Mouse (Mus musculus): ENCODE measurements at regions not wholly inside any gene's neighbourhood (a gene's known extent, or its start where the extent isn't known, plus 50 kb on each side); places are given as distances from the start of the nearest gene placed in this dataset.
A peak's percentile ranks its signal among the peaks of the same experiment; 100 is the strongest.

DNA sequence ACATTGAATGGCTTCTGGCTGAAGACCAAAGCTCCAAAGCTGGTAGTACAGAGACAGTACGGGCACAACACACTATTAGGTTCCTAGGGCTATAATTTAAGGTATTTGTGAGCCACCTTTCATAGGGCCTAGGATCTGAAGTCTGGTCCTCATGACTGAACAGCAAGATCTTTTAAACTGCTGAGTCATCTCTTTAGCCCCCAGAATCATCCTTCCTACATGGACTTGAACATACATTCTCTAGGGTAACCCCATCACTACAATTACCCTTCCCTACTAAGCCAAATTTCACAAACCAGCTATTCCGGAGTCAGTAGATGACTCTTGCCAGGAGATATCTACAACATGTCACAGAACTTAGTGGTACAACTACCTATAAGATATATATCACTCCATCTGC is 215.5 kb upstream of the Nmur2 start:
- Histone ChIP-seq H3K4me2 (ENCODE audit: low read depth, low read length) (no peak overlapping the region), H3K9ac (ENCODE audit: low read length) (no peak overlapping the region), H3K4me1 (replicated peaks; ENCODE audit: control insufficient read depth, insufficient read depth, low read length) (no peaks in the 10 kb centered on the region), H3K27ac (ENCODE audit: low read length) (no peak overlapping the region), H3K9me3 (ENCODE audit: control insufficient read depth, low read length) (no peaks in the 10 kb centered on the region), H3K36me3 (ENCODE audit: control insufficient read depth, insufficient read depth, low read length) (no peaks in the 10 kb centered on the region), H3K27me3 (ENCODE audit: control insufficient read depth, insufficient read depth, low read depth, low read length) (no peaks in the 10 kb centered on the region), H3K4me3 (ENCODE audit: low read length) (no peak overlapping the region)
- ATAC-seq (ENCODE audit: low read depth): no peak
- 86% methylated on average over 2 of the region's 2 CpGs for WGBS

DNA sequence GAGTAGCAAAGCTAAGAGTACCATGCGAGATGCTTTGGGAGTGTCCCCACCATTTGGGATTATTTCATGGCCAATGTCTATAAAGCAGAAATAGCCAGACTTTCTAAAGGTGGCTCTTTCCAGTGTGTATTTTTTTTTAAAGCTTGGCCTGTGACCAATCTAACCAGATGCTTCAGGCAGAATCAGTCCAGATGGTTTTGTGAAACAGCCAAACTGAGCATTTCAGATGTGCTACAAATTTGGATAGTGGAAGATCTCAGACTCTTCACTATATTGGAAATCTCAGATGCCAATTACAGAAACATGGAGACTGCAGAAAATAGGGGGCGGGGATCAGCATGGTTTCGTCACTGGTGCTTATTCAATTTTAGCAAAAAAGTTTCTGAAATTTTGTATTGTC is 213.6 kb upstream of the Nmur2 start:
- H3K4me2 ChIP-seq (ENCODE audit: low read depth, low read length): no peak overlapping the region
- no peak overlapping the region for H3K27ac ChIP-seq (ENCODE audit: low read length)
- no peaks in the 10 kb centered on the region for H3K36me3 ChIP-seq (ENCODE audit: control insufficient read depth, insufficient read depth, low read length)
- H3K4me3 ChIP-seq (ENCODE audit: low read length): no peak overlapping the region
- no peaks in the 10 kb centered on the region for H3K27me3 ChIP-seq (ENCODE audit: control insufficient read depth, insufficient read depth, low read depth, low read length)
- no peak overlapping the region for H3K9ac ChIP-seq (ENCODE audit: low read length)
- no peak for ATAC-seq (ENCODE audit: low read depth)
- H3K4me1 ChIP-seq (replicated peaks; ENCODE audit: control insufficient read depth, insufficient read depth, low read length): no peaks in the 10 kb centered on the region
- H3K9me3 ChIP-seq (ENCODE audit: control insufficient read depth, low read length): no peaks in the 10 kb centered on the region
- 88% methylated on average over 3 of the region's 3 CpGs for WGBS

DNA sequence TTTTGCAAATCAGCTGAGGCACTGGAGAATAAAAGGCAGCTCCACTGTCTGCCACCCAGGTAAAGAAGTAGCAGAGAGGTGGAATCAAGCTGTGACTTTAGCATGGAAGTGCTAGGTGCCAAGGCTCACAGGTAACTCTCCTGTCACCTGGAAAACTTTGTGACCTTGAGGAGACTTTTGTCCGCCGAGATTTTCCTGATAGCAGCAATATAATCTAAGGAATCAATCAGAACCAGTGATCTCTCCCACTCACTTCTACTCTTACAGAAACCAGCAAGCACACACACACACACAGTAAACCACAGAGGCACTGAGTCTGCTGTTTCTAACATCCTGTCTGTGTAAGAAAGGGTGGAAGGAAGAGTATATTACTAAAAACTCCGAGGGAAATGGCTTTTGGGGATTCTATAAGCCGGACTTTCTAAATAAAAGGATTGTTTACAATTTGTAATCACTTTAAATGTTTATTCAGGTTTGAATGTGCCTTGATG is 206.6 kb upstream of the Nmur2 start:
- no peak overlapping the region for H3K4me3 ChIP-seq (ENCODE audit: low read length)
- WGBS: 16% methylated on average over 4 of the region's 4 CpGs

DNA sequence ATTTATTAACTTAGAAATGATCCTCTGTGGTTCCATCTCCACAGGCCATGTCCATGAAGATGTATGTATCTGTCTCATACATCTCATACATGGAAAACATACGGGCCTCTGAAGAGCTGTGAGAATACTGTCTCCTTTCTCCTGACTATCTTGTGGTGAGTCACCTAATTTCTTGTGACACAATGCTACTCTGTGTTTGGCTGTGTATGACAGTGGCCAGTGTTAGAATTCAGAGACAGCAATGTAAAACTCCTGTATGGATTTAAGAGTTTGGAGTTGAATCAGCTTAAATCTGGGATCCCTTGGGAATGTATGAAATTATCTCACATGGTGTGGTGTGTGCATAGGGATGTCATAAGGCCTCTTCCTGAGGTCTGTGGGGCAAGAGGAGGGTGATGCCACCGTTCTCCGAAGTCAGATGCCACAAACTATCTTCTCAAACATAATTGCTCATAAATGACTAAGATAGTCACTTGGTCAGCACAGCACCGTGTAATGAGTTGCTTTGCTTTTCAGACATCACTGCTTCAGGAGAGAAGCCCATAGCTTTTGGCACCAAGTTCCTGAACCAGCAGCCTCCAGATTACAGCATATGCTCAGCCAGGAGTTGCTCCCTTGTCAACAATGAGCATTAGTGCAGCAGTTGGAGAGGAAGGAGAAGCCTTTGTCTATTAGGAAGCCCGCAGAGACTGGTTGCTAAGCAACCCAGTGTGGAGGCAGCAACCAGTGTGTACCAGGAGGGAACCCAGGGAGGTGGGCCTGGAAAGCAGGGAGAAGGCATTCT is 205.9 kb upstream of the Nmur2 start:
- Histone ChIP-seq H3K4me3 (ENCODE audit: low read length) (no peak overlapping the region), H3K4me2 (ENCODE audit: low read depth, low read length) (no peak overlapping the region), H3K27ac (ENCODE audit: low read length) (no peak overlapping the region), H3K4me1 (replicated peaks; ENCODE audit: control insufficient read depth, insufficient read depth, low read length) (no peaks in the 10 kb centered on the region), H3K36me3 (ENCODE audit: control insufficient read depth, insufficient read depth, low read length) (no peaks in the 10 kb centered on the region), H3K27me3 (ENCODE audit: control insufficient read depth, insufficient read depth, low read depth, low read length) (no peaks in the 10 kb centered on the region), H3K9ac (ENCODE audit: low read length) (no peak overlapping the region), H3K9me3 (ENCODE audit: control insufficient read depth, low read length) (no peaks in the 10 kb centered on the region)
- ATAC-seq (ENCODE audit: low read depth): 0 out of 2 replicates have a peak, but pooled peaks have one; percentile 23
- WGBS: 55% methylated on average over 5 of the region's 5 CpGs

More for the DNA sequence above, 206.6 kb upstream of the Nmur2 start:
- ATAC-seq (ENCODE audit: low read depth): no peak
- Histone ChIP-seq H3K36me3 (ENCODE audit: control insufficient read depth, insufficient read depth, low read length) (no peaks in the 10 kb centered on the region), H3K9me3 (ENCODE audit: control insufficient read depth, low read length) (no peaks in the 10 kb centered on the region), H3K4me2 (ENCODE audit: low read depth, low read length) (no peak overlapping the region), H3K4me1 (replicated peaks; ENCODE audit: control insufficient read depth, insufficient read depth, low read length) (no peaks in the 10 kb centered on the region), H3K27me3 (ENCODE audit: control insufficient read depth, insufficient read depth, low read depth, low read length) (no peaks in the 10 kb centered on the region), H3K9ac (ENCODE audit: low read length) (no peak overlapping the region), H3K27ac (ENCODE audit: low read length) (no peak overlapping the region)

DNA sequence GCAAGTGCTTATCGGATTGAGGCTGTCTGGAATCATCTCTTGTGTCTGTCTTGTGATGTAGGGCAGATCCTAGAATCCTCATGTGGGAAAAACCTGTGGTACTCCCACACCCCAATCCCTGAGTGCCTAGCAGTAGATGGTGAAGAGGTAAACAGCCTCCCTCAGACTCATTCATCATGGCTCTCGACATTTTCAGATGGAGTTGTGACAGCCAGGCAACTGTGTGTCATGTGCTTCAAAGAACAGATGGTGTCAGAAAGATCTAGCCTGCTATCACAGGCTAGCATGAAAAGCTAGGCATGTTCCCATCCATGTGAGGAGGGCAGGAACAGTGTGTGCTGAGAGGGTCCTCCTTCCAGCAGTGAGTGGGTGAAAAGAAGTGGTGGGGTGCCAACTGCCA is 204.1 kb upstream of the Nmur2 start:
- no peak overlapping the region for H3K4me2 ChIP-seq (ENCODE audit: low read depth, low read length)
- no peak overlapping the region for H3K27ac ChIP-seq (ENCODE audit: low read length)
- H3K36me3 ChIP-seq (ENCODE audit: control insufficient read depth, insufficient read depth, low read length): no peaks in the 10 kb centered on the region
- H3K9me3 ChIP-seq (ENCODE audit: control insufficient read depth, low read length): no peaks in the 10 kb centered on the region
- H3K9ac ChIP-seq (ENCODE audit: low read length): no peak overlapping the region
- H3K4me3 ChIP-seq (ENCODE audit: low read length): no peak overlapping the region
- no peak for ATAC-seq (ENCODE audit: low read depth)
- H3K4me1 ChIP-seq (replicated peaks; ENCODE audit: control insufficient read depth, insufficient read depth, low read length): no peaks in the 10 kb centered on the region
- WGBS: 62% methylated on average over 2 of the region's 2 CpGs
- H3K27me3 ChIP-seq (ENCODE audit: control insufficient read depth, insufficient read depth, low read depth, low read length): no peaks in the 10 kb centered on the region

DNA sequence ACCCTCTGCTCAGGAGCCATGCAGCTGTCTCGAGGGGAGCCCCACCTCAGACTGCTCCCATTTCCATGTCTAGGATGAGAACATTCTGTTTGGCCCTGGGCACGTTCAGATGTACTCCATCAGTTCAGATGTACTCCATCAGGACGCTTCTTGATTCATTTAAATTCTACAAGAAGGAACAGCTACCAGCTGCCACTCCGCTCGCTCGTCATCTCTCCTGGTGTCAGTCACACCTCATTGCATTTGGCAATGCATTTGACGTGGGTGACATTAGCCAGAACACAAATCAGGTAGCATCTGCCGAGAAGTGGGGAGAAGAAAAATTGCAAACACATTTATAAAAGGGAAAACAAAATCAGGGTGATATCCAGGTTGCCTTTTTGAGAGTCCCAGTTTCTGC is 202.6 kb upstream of the Nmur2 start:
- no peak overlapping the region for H3K27ac ChIP-seq (ENCODE audit: low read length)
- ATAC-seq (ENCODE audit: low read depth): no peak
- no peaks in the 10 kb centered on the region for H3K4me1 ChIP-seq (replicated peaks; ENCODE audit: control insufficient read depth, insufficient read depth, low read length)
- no peak overlapping the region for H3K4me3 ChIP-seq (ENCODE audit: low read length)
- WGBS: 57% methylated on average over 8 of the region's 8 CpGs
- no peaks in the 10 kb centered on the region for H3K36me3 ChIP-seq (ENCODE audit: control insufficient read depth, insufficient read depth, low read length)
- H3K4me2 ChIP-seq (ENCODE audit: low read depth, low read length): no peak overlapping the region
- H3K27me3 ChIP-seq (ENCODE audit: control insufficient read depth, insufficient read depth, low read depth, low read length): no peaks in the 10 kb centered on the region
- no peaks in the 10 kb centered on the region for H3K9me3 ChIP-seq (ENCODE audit: control insufficient read depth, low read length)
- no peak overlapping the region for H3K9ac ChIP-seq (ENCODE audit: low read length)

DNA sequence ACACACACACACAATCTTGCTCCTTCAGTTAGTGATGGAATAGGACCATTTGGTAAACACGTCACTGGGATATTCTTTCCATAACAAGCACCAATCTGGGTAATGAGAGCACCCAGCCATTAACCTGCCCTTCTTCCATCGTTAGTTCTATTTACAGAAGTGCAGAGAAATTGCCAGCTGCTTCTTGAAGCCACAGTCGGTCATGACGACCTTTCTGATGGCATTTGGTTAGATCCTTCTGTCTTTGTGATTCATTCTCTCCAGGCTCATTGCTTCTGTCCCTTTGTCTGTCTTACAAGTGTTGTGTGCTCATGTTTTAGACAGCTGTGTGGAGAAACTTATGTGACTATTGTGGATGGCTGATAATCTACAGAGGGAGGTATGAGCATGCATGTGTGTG is 197.9 kb upstream of the Nmur2 start:
- Histone ChIP-seq H3K4me2 (ENCODE audit: low read depth, low read length) (no peak overlapping the region), H3K27ac (ENCODE audit: low read length) (no peak overlapping the region), H3K4me1 (replicated peaks; ENCODE audit: control insufficient read depth, insufficient read depth, low read length) (no peaks in the 10 kb centered on the region), H3K27me3 (ENCODE audit: control insufficient read depth, insufficient read depth, low read depth, low read length) (no peaks in the 10 kb centered on the region), H3K36me3 (ENCODE audit: control insufficient read depth, insufficient read depth, low read length) (no peaks in the 10 kb centered on the region), H3K4me3 (ENCODE audit: low read length) (no peak overlapping the region), H3K9ac (ENCODE audit: low read length) (no peak overlapping the region), H3K9me3 (ENCODE audit: control insufficient read depth, low read length) (no peaks in the 10 kb centered on the region)
- 47% methylated on average over 4 of the region's 4 CpGs for WGBS
- no peak for ATAC-seq (ENCODE audit: low read depth)

DNA sequence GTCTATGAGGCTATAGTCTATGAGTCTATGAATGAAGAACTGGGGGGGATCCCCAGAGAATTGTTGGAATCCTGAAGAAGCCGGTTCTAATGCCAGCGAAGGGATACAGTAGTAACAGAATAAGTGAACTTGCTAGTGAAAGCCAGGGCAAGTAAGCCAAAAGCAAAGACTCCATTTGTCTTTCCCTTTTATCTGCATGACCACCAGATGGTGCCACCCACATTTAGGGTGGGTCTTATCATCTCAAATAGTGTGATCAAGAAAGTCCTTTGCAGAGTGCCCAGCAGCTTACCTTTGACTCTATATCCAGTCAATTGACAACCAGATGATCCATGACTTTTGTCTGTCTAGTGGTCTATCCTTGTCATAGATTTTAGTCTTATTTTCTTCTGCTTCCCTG is 184.2 kb upstream of the Nmur2 start:
- H3K9ac ChIP-seq (ENCODE audit: low read length): no peak overlapping the region
- H3K4me2 ChIP-seq (ENCODE audit: low read depth, low read length): no peak overlapping the region
- no peak overlapping the region for H3K27ac ChIP-seq (ENCODE audit: low read length)
- no peaks in the 10 kb centered on the region for H3K4me1 ChIP-seq (replicated peaks; ENCODE audit: control insufficient read depth, insufficient read depth, low read length)
- 86% methylated on average over 2 of the region's 2 CpGs for WGBS
- no peak for ATAC-seq (ENCODE audit: low read depth)
- H3K4me3 ChIP-seq (ENCODE audit: low read length): no peak overlapping the region
- no peaks in the 10 kb centered on the region for H3K36me3 ChIP-seq (ENCODE audit: control insufficient read depth, insufficient read depth, low read length)
- H3K27me3 ChIP-seq (ENCODE audit: control insufficient read depth, insufficient read depth, low read depth, low read length): no peaks in the 10 kb centered on the region
- H3K9me3 ChIP-seq (ENCODE audit: control insufficient read depth, low read length): no peaks in the 10 kb centered on the region

DNA sequence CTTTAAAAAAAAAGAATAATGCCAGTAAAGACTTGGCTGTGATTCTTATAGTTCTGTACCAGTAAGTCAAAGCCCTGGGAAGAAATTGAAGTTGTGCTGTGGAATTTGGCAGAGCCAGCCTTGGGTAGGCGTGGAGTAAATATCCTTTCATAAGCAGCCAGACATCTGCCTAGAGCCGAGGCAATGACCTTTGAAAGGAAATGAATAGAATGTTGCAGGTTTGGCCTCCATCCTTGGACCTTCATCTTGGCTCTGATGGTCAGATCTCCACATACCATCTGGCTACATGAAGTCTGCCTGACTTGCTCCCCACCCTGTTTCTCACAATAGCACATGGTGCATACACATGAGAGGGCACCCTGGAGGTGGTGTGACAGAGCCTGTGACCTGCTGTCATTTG is 174.9 kb upstream of the Nmur2 start:
- Histone ChIP-seq H3K27me3 (ENCODE audit: control insufficient read depth, insufficient read depth, low read depth, low read length) (no peaks in the 10 kb centered on the region), H3K9me3 (ENCODE audit: control insufficient read depth, low read length) (no peaks in the 10 kb centered on the region), H3K9ac (ENCODE audit: low read length) (no peak overlapping the region), H3K4me3 (ENCODE audit: low read length) (no peak overlapping the region), H3K4me2 (ENCODE audit: low read depth, low read length) (no peak overlapping the region), H3K4me1 (replicated peaks; ENCODE audit: control insufficient read depth, insufficient read depth, low read length) (no peaks in the 10 kb centered on the region), H3K27ac (ENCODE audit: low read length) (no peak overlapping the region), H3K36me3 (ENCODE audit: control insufficient read depth, insufficient read depth, low read length) (no peaks in the 10 kb centered on the region)
- WGBS: 63% methylated on average over 2 of the region's 2 CpGs
- ATAC-seq (ENCODE audit: low read depth): no peak
